Mouse (Mus musculus): Measurements from ENCODE around the gene Akap2. TPM values are rescaled to one million over a fixed set of nuclear protein-coding genes. Genes with fewer than 3 reads are reported as not detected.
A peak's percentile ranks its signal among the peaks of the same experiment; 100 is the strongest.

Gene Akap2
- polyA plus RNA-seq, 1 experiment from 2014 or later = 37.6 TPM

- no peak for DNase-seq (ENCODE audit: low spot score)
These were observed 76.5 kb downstream of the Akap2 start for GRCm38 (mm10) chr4:57793989-57794388.

- DNase-seq (ENCODE audit: low spot score) = no peak
These were observed 77.1 kb downstream of the Akap2 start for GRCm38 (mm10) chr4:57794547-57794946.

DNA sequence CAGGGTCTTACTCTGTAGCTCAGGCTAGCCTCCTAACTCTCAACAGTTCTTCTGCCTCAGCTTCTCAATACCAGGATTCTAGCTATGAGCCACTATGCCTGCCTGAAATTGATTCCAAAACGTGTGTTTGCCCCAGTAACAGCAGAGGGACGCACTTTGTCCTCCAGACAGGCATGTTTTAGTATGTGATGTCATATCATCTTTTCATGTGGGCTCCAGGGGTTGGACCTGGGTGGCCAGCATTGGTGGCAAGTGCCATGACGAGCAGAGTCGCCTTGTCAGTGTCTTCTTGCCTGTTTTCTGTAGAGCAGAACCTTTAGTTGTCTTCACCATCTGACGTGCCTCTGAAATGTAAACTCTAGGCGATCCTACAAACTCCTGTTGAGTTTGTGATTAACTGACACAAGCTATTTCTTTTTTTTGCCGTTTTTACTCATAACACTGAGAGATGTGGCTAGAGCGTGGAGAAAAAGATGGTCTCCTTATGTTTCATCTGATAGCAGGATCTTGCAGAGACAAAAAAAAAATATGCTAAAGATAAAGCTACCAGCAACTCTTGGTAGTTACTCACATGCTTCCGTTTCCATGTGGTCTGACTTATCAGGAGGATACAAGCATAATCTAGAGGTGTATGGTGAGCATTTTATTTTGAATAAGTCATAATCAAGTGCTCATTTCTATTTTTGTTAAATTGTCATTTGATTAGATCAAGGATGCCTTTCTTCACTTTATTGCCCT, 80.3 kb downstream of the Akap2 start:
- no peak for DNase-seq (ENCODE audit: low spot score)

GRCm38 (mm10) chr4:57798286-57799018, 81.0 kb downstream of the Akap2 start:
- no peak for DNase-seq (ENCODE audit: low spot score)

GRCm38 (mm10) chr4:57799297-57799696, 81.8 kb downstream of the Akap2 start:
- DNase-seq (ENCODE audit: low spot score) = no peak

- DNase-seq (ENCODE audit: low spot score) = no peak
These were observed 83.8 kb downstream of the Akap2 start for GRCm38 (mm10) chr4:57801239-57801638.

DNA sequence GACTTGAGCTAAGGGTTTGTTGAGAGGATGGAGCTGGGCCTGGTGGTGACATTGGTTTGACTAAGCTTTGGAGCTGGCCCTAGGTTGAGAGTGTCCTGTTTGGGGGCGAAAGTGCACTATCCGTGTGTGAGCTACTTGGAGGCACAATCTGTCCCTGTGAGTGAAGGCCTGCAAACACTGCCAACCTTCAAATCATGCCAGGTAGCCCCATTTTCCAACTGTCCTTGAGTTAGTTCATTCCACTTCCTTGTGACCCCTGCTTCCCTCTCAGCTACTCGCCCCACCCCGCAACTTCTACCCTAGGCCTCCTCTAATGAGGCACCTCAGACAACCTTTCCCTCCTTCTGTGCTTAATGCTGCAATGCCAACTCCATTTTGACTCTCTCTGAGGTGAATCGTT, 84.5 kb downstream of the Akap2 start:
- no peak for DNase-seq (ENCODE audit: low spot score)

GRCm38 (mm10) chr4:57802411-57802810, 85.0 kb downstream of the Akap2 start:
- no peak for DNase-seq (ENCODE audit: low spot score)

GRCm38 (mm10) chr4:57804902-57805301, 87.4 kb downstream of the Akap2 start:
- DNase-seq (ENCODE audit: low spot score) = no peak

- DNase-seq (ENCODE audit: low spot score) = no peak
These were observed 92.0 kb downstream of the Akap2 start for GRCm38 (mm10) chr4:57809449-57809848.

- peak; percentile 67 for DNase-seq (ENCODE audit: low spot score)
These were observed 94.6 kb downstream of the Akap2 start for GRCm38 (mm10) chr4:57812075-57812474.

- DNase-seq (ENCODE audit: low spot score) = peak; percentile 30
These were observed 95.6 kb downstream of the Akap2 start for GRCm38 (mm10) chr4:57812916-57813575.

GRCm38 (mm10) chr4:57813576-57813945, 96.1 kb downstream of the Akap2 start:
- peak; percentile 91 for DNase-seq (ENCODE audit: low spot score)

DNA sequence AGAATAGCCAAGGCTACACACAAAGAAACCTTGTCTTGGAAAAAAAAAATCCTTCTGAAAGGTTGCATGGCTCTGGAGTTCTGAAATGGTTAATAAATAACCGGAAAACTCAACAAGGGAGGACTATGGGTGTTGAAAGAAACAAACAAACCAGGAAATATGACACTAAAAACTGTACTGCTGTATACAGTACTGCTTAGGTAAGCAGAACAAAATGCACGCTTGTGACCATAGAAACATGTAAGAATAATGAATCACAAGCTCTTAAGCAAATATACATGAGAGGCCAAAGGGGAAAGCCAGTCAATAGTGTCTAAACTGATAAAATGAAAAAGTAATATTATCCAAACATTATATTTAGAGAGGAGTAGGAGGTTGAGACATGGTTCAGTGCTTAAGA, 97.9 kb downstream of the Akap2 start:
- DNase-seq (ENCODE audit: low spot score) = no peak

DNA sequence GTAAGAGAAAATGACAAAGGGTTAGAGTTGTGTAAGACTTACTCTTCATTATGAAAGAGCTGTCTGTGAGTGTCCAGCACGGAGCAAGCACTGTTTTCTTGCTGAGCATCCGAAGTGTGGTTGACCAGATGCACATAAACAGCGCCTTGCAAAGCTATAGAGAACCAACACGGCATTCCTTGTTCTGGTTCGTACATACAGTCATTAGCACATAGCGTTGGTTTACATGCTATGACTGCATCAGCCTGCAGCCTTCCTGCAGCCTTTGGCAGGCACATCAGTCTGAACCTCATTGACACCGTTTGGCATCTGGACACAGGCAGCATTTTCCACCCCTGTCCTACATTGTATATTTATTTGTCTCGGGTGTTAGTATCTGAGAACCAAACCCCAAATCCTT, 98.7 kb downstream of the Akap2 start:
- DNase-seq (ENCODE audit: low spot score) = no peak

DNA sequence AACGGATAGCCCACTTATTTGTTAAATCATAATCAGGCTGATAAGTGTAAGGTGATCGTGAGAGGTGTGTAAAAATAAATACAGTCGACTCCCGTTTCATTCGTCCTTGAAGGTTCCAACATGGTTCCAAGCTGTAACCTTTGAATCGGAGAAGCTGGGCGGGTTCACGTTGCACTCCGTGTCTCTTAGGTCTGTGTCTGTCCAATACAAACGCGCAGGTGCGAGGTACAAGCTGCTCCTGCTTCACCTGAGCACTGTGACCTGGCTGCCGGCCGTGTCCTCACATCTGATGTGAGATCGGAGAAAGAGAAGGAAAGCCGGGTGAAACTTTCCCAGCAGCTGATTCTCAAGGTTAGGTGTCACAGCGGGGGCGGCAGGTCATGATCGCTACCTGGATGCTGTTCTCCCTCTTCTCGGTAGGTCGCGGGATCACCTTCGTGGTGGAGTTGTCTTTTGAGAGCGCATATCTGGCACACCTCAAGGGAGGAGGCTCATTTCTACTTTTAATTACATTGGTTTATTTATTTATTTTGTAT, 103.5 kb downstream of the Akap2 start:
- no peak for DNase-seq (ENCODE audit: low spot score)

DNA sequence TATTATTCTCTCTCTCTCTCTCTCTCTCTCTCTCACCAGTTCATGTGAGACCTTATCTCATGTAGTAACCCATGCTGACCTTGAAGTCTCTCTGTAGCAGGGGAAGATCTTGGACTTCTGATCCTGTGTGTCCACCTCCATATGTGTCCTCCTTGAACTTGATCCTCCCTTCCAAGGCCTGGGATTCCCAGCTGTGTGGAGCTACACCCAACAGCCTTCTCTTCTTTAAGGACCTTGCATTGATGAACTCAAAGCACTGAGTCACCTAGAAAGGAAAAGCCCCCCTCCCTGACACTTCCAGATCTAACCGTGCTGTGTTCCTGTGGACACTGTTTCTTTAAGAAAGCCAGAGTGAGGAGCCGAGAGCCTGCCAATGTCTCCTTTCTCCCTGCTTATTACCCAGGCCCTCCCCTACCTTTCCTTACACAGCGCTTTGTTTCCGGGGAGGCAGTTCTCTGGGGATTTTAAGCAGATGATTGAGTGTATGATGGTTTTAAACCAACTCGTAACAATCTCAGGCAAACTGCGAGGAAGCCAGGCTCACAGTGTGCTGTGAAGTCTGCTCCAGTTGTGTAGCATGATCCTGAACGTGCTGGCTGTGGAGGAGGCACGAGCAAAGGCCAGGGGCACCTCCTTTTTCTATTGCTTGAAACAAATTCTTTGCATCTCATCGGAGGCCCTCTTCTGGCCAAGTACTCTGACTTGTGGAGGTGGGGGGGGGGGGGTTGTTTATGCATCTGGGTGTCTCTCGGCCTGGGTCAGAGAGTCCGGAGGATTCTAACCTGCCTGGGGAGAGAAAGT, 104.3 kb downstream of the Akap2 start:
- DNase-seq (ENCODE audit: low spot score) = no peak

GRCm38 (mm10) chr4:57822641-57823040, 105.2 kb downstream of the Akap2 start:
- DNase-seq (ENCODE audit: low spot score) = peak; percentile 51

GRCm38 (mm10) chr4:57824626-57825240, 107.3 kb downstream of the Akap2 start:
- DNase-seq (ENCODE audit: low spot score) = no peak

GRCm38 (mm10) chr4:57826272-57826671, 108.8 kb downstream of the Akap2 start:
- no peak for DNase-seq (ENCODE audit: low spot score)

DNA sequence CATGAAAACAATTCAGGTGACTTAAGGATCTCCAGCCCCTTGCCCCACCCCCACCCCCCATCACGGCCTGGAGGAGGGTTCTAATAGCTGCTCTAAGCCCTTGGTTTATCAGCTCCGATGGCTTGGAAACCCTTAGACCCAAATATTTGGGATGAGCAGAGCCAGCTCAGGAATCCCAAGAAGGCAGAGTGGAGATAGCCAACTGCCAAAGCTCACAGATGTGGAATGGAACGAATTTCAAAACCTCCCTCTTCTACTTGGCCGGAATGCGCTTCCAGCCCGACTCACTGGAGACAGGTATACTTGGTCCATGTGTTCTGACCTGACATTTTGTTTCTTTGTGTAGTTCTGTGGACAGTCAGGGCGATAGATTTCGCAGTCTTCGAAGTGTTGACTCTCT, 111.7 kb downstream of the Akap2 start:
- DNase-seq (ENCODE audit: low spot score) = no peak

All from thymus, postnatal 0 days (tissue).